Mouse (Mus musculus): ENCODE measurements around the gene Wdr41. TPM values are rescaled to one million over a fixed set of nuclear protein-coding genes. Genes with fewer than 3 reads are reported as not detected.

Gene Wdr41
- polyA plus RNA-seq, 1 experiment from 2014 or later = 21.6 TPM

Other genes starting within 250 kb of the Wdr41 start
- 227 and 241 TPM in 2 replicates for gene Tbca, start 187.4 kb upstream of the Wdr41 start, polyA plus RNA-seq (2015; fragmentation: Nextera tagmentation; extraction: Ambion mirVana)
- gene Otp, start 100.7 kb upstream of the Wdr41 start, polyA plus RNA-seq (2015; fragmentation: Nextera tagmentation; extraction: Ambion mirVana) = not detected in 2 replicates